ENCODE assay signal across 8 mouse cellular contexts in the genomic region with DNA sequence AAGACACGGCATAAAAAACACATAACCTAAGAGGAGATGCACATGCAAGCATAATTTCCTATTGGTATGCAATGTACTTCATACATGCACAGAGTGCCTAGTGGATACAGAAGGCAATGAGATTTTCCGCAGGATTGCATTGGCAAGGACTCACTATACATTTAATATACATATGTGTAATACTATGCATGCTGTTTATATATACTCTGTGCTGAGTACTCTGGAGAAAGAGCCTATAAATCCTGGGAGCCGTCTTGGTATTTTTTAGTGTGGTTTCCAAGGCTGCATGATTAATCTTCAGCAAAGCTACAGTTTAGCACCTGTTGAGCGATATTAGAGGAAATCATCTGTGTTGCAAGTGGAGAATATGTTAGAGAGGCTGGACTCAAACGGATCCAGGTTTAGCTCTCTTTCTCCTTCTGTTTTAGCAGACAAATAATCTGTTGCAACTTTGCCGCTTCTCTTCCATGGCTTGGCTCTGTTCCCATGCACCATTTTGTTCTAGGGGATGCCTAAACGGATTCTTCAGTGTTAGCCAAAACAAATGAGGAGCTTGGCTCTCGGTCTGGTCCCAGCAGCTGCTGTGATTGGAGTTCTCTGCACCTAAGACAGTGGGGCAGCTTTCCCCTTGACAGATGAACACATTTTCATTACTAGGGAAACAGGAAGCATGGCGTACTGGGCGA.
DNase-seq lines count a peak whose midpoint lies in the region; ATAC-seq and TF ChIP-seq lines count a peak whose summit lies in the region.

No protein-coding gene starts in this region.

- ATAC-seq in hindbrain, embryonic 14.5 days (ENCODE audit: low FRiP score) = peak; percentile 65; the same call in 1 of the 2 replicates
- ATAC-seq in hindbrain, embryonic 12.5 days (ENCODE audit: low FRiP score) = no peak
- no peak for ATAC-seq in lung, embryonic 14.5 days (ENCODE audit: insufficient read depth)
- ATAC-seq in megakaryocyte progenitor cell, adult 5-6 weeks (replicated peaks; ENCODE audit: poor library complexity) = no peak

- WGBS in hindbrain, embryonic 14.5 days = 73% methylated on average over 10 of the region's 10 CpGs
- WGBS in hindbrain, embryonic 12.5 days = 83% methylated on average over 10 of the region's 10 CpGs
- 53% methylated on average over 10 of the region's 10 CpGs for WGBS in lung, embryonic 14.5 days

- no peaks in the 10 kb centered on the region for H3K36me3 ChIP-seq in hindbrain, embryonic 14.5 days (replicated peaks; ENCODE audit: control insufficient read depth, insufficient read depth)
- no peaks in the 10 kb centered on the region for H3K36me3 ChIP-seq in hindbrain, embryonic 12.5 days
- H3K36me3 ChIP-seq in lung, embryonic 14.5 days (ENCODE audit: insufficient read depth) = no peaks in the 10 kb centered on the region

- DNase-seq in hindbrain, embryonic 14.5 days (ENCODE audit: low spot score) = peak; percentile 63
- DNase-seq in frontal cortex, postnatal 14 days (ENCODE audit: low spot score in 2 of 2) = peak; percentile 33 to 48
- DNase-seq in kidney, postnatal 14 days = peak; percentile 24
- peak; percentile 78 for DNase-seq in lung, embryonic 14.5 days
- DNase-seq in yolk sac, embryonic 10.5 days (ENCODE audit: low spot score) = no peak
- DNase-seq in adipocyte (ENCODE audit: low spot score) = no peak

- H3K4me1 ChIP-seq in hindbrain, embryonic 14.5 days (replicated peaks; ENCODE audit: control insufficient read depth, insufficient read depth, low read length) = no peaks in the 10 kb centered on the region
- H3K4me1 ChIP-seq in hindbrain, embryonic 12.5 days = no peaks in the 10 kb centered on the region
- no peaks in the 10 kb centered on the region for H3K4me1 ChIP-seq in lung, embryonic 14.5 days (ENCODE audit: insufficient read depth)

- no peak overlapping the region for H3K27ac ChIP-seq in hindbrain, embryonic 14.5 days
- no peak overlapping the region for H3K27ac ChIP-seq in hindbrain, embryonic 12.5 days
- H3K27ac ChIP-seq in lung, embryonic 14.5 days (ENCODE audit: low read depth) = no peak overlapping the region

- H3K9me3 ChIP-seq in hindbrain, embryonic 14.5 days (ENCODE audit: control insufficient read depth, low read length) = no peaks in the 10 kb centered on the region
- H3K9me3 ChIP-seq in hindbrain, embryonic 12.5 days (replicated peaks) = no peaks in the 10 kb centered on the region
- H3K9me3 ChIP-seq in lung, embryonic 14.5 days (ENCODE audit: low read depth, low read length) = no peaks in the 10 kb centered on the region

- no peak for TF ChIP-seq CTCF in lung, embryonic 14.5 days (IDR thresholded peaks at IDR 0.05; ENCODE audit: low read depth)

- no peaks in the 10 kb centered on the region for H3K27me3 ChIP-seq in hindbrain, embryonic 14.5 days (ENCODE audit: control insufficient read depth, insufficient read depth, low read length)
- no peaks in the 10 kb centered on the region for H3K27me3 ChIP-seq in hindbrain, embryonic 12.5 days
- no peaks in the 10 kb centered on the region for H3K27me3 ChIP-seq in lung, embryonic 14.5 days (ENCODE audit: insufficient read depth, low read length)

- no peak overlapping the region for H3K4me3 ChIP-seq in hindbrain, embryonic 14.5 days (replicated peaks; ENCODE audit: low read length)
- no peak overlapping the region for H3K4me3 ChIP-seq in hindbrain, embryonic 12.5 days
- H3K4me3 ChIP-seq in lung, embryonic 14.5 days (ENCODE audit: low read depth, low read length) = no peak overlapping the region

- H3K4me2 ChIP-seq in hindbrain, embryonic 14.5 days (replicated peaks) = no peak overlapping the region
- H3K4me2 ChIP-seq in hindbrain, embryonic 12.5 days (replicated peaks) = no peak overlapping the region
- no peak overlapping the region for H3K4me2 ChIP-seq in lung, embryonic 14.5 days

- H3K9ac ChIP-seq in hindbrain, embryonic 14.5 days = no peak overlapping the region
- H3K9ac ChIP-seq in hindbrain, embryonic 12.5 days = no peak overlapping the region
- H3K9ac ChIP-seq in lung, embryonic 14.5 days = no peak overlapping the region

Comparison
In these comparisons a context has a peak if more than half of its experiments do, and no peak if none do; other contexts are left out.
1. DNase-seq: peak in hindbrain, embryonic 14.5 days (single experiment), frontal cortex, postnatal 14 days (2 of 2), kidney, postnatal 14 days (single experiment) and lung, embryonic 14.5 days (single experiment); none in yolk sac, embryonic 10.5 days (single experiment) and adipocyte (single experiment).